Mouse (Mus musculus) G1E (cell line): ENCODE results near the gene Wdr90. TPM values are rescaled to one million over a fixed set of nuclear protein-coding genes. Genes with fewer than 3 reads are reported as not detected.

Source experiments
- ATAC-seq: 2 replicates; pipeline ENCODE4 v1.8.0; 2016; ENCODE audit warnings: mild to moderate bottlenecking; ENCODE audit not compliant: insufficient number of reproducible peaks, poor library complexity, low FRiP score, severe bottlenecking; ENCODE audit errors: extremely low read depth
- DNase-seq: peaks from one replicate; pipeline ENCODE4 v3.0.0; 2012; ENCODE audit warnings: low spot score
- H3K27me3 ChIP-seq: 2 replicates; pipeline ENCODE4 v1.6.1; 2012; ENCODE audit warnings: mild to moderate bottlenecking, low read length, inconsistent platforms; ENCODE audit not compliant: insufficient read depth
- H3K36me3 ChIP-seq: replicated peaks from 2 replicates; pipeline ENCODE3; 2012; ENCODE audit warnings: mild to moderate bottlenecking, inconsistent platforms
- H3K4me1 ChIP-seq: 2 replicates; pipeline ENCODE4 v1.6.1; 2012; ENCODE audit warnings: low read depth, low read length, inconsistent platforms, mixed read lengths; ENCODE audit not compliant: insufficient read depth
- H3K4me3 ChIP-seq: 2 replicates; pipeline ENCODE4 v1.5.1; 2012; ENCODE audit warnings: low read depth, mild to moderate bottlenecking, inconsistent platforms, low read length, moderate library complexity, mixed read lengths
- H3K9me3 ChIP-seq: replicated peaks from 2 replicates; pipeline ENCODE4 v1.6.1; 2012; ENCODE audit warnings: inconsistent platforms
- CTCF ChIP-seq: IDR thresholded peaks from 2 replicates; pipeline ENCODE4 v1.5.1; 2012; ENCODE audit warnings: low read depth, low read length, inconsistent platforms, mixed read lengths
- GATA1 ChIP-seq: IDR thresholded peaks from 2 replicates; pipeline ENCODE4 v1.6.1; 2012; ENCODE audit warnings: borderline replicate concordance, low read length, inconsistent platforms, mixed read lengths
- GATA2 ChIP-seq: IDR thresholded peaks from 2 replicates; pipeline ENCODE4 v1.6.1; 2012; ENCODE audit warnings: low read depth, low read length, inconsistent platforms, borderline replicate concordance
- POLR2AphosphoS5 ChIP-seq: IDR thresholded peaks from 2 replicates; pipeline ENCODE4 v1.6.1; 2012; ENCODE audit warnings: low read depth, low read length, inconsistent platforms; ENCODE audit not compliant: insufficient replicate concordance
- TAL1 ChIP-seq: conservative IDR thresholded peaks from 2 replicates; pipeline ENCODE4 v1.6.1; 2012; ENCODE audit warnings: low read depth, low read length, inconsistent platforms, mixed read lengths
- polyA plus RNA-seq: library from polyadenylated mRNA; stranded (reverse); fragments of >175 nt; gene quantifications from 2 replicates; pipeline ENCODE4 v1.2.3, GENCODE M21; 2012
- total RNA-seq, 2 experiments: library from RNA; stranded (forward) in 1 of 2; stranded (reverse) in 1 of 2; fragments of 200-1000 nt in 1 of 2; fragments of >200 nt in 1 of 2; fragmentation: Nextera tagmentation in 1 of 2; gene quantifications; 2 replicates each; pipeline ENCODE4 v1.2.3; 2014 to 2017

Gene Wdr90
- total and polyA plus RNA-seq, 3 experiments = 11.8 to 42.2 (median 17.0) TPM

- Histone ChIP-seq H3K27me3 (peaks cover 13% of the 10 kb centered on the region), H3K36me3 (peaks cover 55% of the 10 kb centered on the region), H3K9me3 (no peaks in the 10 kb centered on the region), H3K4me3 (peak overlapping the region; percentile 78), H3K4me1 (peaks cover 65% of the 10 kb centered on the region)
- DNase-seq = peak; percentile 57
- TF ChIP-seq POLR2AphosphoS5 (no peak), GATA2 (no peak), TAL1 (no peak), CTCF (no peak), GATA1 (no peak)
- ATAC-seq = no peak
These were observed 36.7 kb downstream of the Wdr90 start for GRCm38 (mm10) chr17:25824362-25825142.

GRCm38 (mm10) chr17:25823452-25823851, 37.8 kb downstream of the Wdr90 start, which contains the start of gene Wdr24:
TSS of gene Wdr24 (plus strand) at chr17:25823627.
- Histone ChIP-seq H3K4me3 (peak within 1 kb of the TSS; percentile 78), H3K4me1 (peaks cover 62% of the 10 kb centered on the region), H3K27me3 (peaks cover 24% of the 10 kb centered on the region), H3K9me3 (no peaks in the 10 kb centered on the region), H3K36me3 (peaks cover 44% of the 10 kb centered on the region)
- no peak for TF ChIP-seq POLR2AphosphoS5
- DNase-seq (peak; percentile 75), ATAC-seq (peak; percentile 65)

GRCm38 (mm10) chr17:25818851-25819780, 42.2 kb downstream of the Wdr90 start:
- Histone ChIP-seq H3K4me3 (peak overlapping the region; percentile 28; the same call in 1 of the 2 replicates), H3K9me3 (no peaks in the 10 kb centered on the region), H3K27me3 (peaks cover 45% of the 10 kb centered on the region), H3K4me1 (peaks cover 19% of the 10 kb centered on the region), H3K36me3 (peaks cover 1% of the 10 kb centered on the region)
- DNase-seq (no peak), ATAC-seq (no peak)
- no peak for TF ChIP-seq POLR2AphosphoS5
- TF ChIP-seq GATA1 = no peak
- no peak for TF ChIP-seq TAL1
- no peak for TF ChIP-seq CTCF
- no peak for TF ChIP-seq GATA2

GRCm38 (mm10) chr17:25817662-25818061, 43.6 kb downstream of the Wdr90 start:
- ATAC-seq = no peak
- H3K4me1 ChIP-seq = peaks cover 12% of the 10 kb centered on the region
- peaks cover 50% of the 10 kb centered on the region for H3K27me3 ChIP-seq
- no peak for DNase-seq
- H3K36me3 ChIP-seq = no peaks in the 10 kb centered on the region
- no peak for TF ChIP-seq POLR2AphosphoS5
- TF ChIP-seq GATA1 = no peak
- no peak for TF ChIP-seq GATA2
- no peak for TF ChIP-seq TAL1
- no peak for TF ChIP-seq CTCF
- H3K4me3 ChIP-seq = no peak overlapping the region
- no peaks in the 10 kb centered on the region for H3K9me3 ChIP-seq

- peak; percentile 54 for DNase-seq
- TF ChIP-seq GATA1 (no peak), POLR2AphosphoS5 (no peak), GATA2 (no peak), CTCF (no peak), TAL1 (no peak)
- Histone ChIP-seq H3K4me3 (no peak overlapping the region), H3K27me3 (peaks cover 64% of the 10 kb centered on the region), H3K4me1 (peaks cover 5% of the 10 kb centered on the region; the same call in 1 of the 2 replicates), H3K36me3 (no peaks in the 10 kb centered on the region), H3K9me3 (0 out of 2 replicates have a peak, but pooled peaks cover 5% of the 10 kb centered on the region)
- ATAC-seq = no peak
These were observed 47.8 kb downstream of the Wdr90 start for GRCm38 (mm10) chr17:25813471-25813870.

GRCm38 (mm10) chr17:25810890-25811289, 50.4 kb downstream of the Wdr90 start:
- H3K27me3 ChIP-seq = peaks cover 51% of the 10 kb centered on the region
- no peak for DNase-seq
- TF ChIP-seq CTCF (no peak), TAL1 (no peak), POLR2AphosphoS5 (no peak), GATA1 (no peak), GATA2 (no peak)

More at GRCm38 (mm10) chr17:25810890-25811289, 50.4 kb downstream of the Wdr90 start:
- no peaks in the 10 kb centered on the region for H3K36me3 ChIP-seq
- H3K4me1 ChIP-seq = peaks cover 5% of the 10 kb centered on the region; the same call in 1 of the 2 replicates
- no peak for ATAC-seq
- H3K9me3 ChIP-seq = 0 out of 2 replicates have a peak, but pooled peaks cover 5% of the 10 kb centered on the region
- no peak overlapping the region for H3K4me3 ChIP-seq
